Mouse (Mus musculus): Measurements from ENCODE around the gene Gm21541. TPM values are rescaled to one million over a fixed set of nuclear protein-coding genes. Genes with fewer than 3 reads are reported as not detected.
"Not testable (repeated sequence)": the region's sequence is repeated elsewhere in the genome, so short reads cannot be mapped to it uniquely, and the experiment has no call there.

Gene Gm21541
- 34.1 and 34.8 TPM in 2 replicates for polyA plus RNA-seq (2014; fragmentation: Nextera tagmentation; extraction: Ambion mirVana)

GRCm38 (mm10) chr4:41903310-41903709 lies at the start of gene Gm21541:
Gene Gm21541 (plus strand): TSS chr4:41903610.
- H3K36me3 ChIP-seq (ENCODE audit: insufficient read depth); H3K4me3 ChIP-seq (ENCODE audit: low read depth, low read length); H3K9ac ChIP-seq; H3K4me2 ChIP-seq; ATAC-seq (ENCODE audit: insufficient read depth); H3K27me3 ChIP-seq (ENCODE audit: insufficient read depth, low read length); H3K27ac ChIP-seq (ENCODE audit: low read depth); H3K9me3 ChIP-seq (ENCODE audit: low read depth, low read length); H3K4me1 ChIP-seq (ENCODE audit: insufficient read depth); DNase-seq: not testable (repeated sequence)
- no CpG with 5 or more reads among the region's 5 CpGs for WGBS

- H3K4me2 ChIP-seq; H3K36me3 ChIP-seq (ENCODE audit: insufficient read depth); H3K4me1 ChIP-seq (ENCODE audit: insufficient read depth); H3K4me3 ChIP-seq (ENCODE audit: low read depth, low read length); DNase-seq; H3K27ac ChIP-seq (ENCODE audit: low read depth); ATAC-seq (ENCODE audit: insufficient read depth); H3K27me3 ChIP-seq (ENCODE audit: insufficient read depth, low read length); H3K9ac ChIP-seq; H3K9me3 ChIP-seq (ENCODE audit: low read depth, low read length): not testable (repeated sequence)
- no CpG with 5 or more reads among the region's 8 CpGs for WGBS
Observed at GRCm38 (mm10) chr4:41941272-41941671, 37.9 kb downstream of the Gm21541 start, which contains the start of gene Gm20878. Gene Gm20878 (plus strand): TSS chr4:41941572.

Other genes starting within 250 kb of the Gm21541 start
- gene Cntfr, start 206.5 kb upstream of the Gm21541 start, polyA plus RNA-seq (2014; fragmentation: Nextera tagmentation; extraction: Ambion mirVana), result 8.2 and 9.6 TPM in 2 replicates
- 111 and 129 TPM in 2 replicates for gene Il11ra1, start 203.6 kb upstream of the Gm21541 start, polyA plus RNA-seq (2014; fragmentation: Nextera tagmentation; extraction: Ambion mirVana)
- 87.1 and 90.3 TPM in 2 replicates for gene Rpp25l, start 190.1 kb upstream of the Gm21541 start, polyA plus RNA-seq (2014; fragmentation: Nextera tagmentation; extraction: Ambion mirVana)
- 103 and 106 TPM in 2 replicates for gene Dctn3, start 180.4 kb upstream of the Gm21541 start, polyA plus RNA-seq (2014; fragmentation: Nextera tagmentation; extraction: Ambion mirVana)
- gene Arid3c, start 172.5 kb upstream of the Gm21541 start, polyA plus RNA-seq (2014; fragmentation: Nextera tagmentation; extraction: Ambion mirVana), result not detected in 2 replicates
- gene Galt, start 148.4 kb upstream of the Gm21541 start, polyA plus RNA-seq (2014; fragmentation: Nextera tagmentation; extraction: Ambion mirVana), result 25.6 and 26.9 TPM in 2 replicates
- gene Sigmar1, start 147.5 kb upstream of the Gm21541 start, polyA plus RNA-seq (2014; fragmentation: Nextera tagmentation; extraction: Ambion mirVana), result 82.5 and 94.6 TPM in 2 replicates
- 28.2 and 30.0 TPM in 2 replicates for gene Ccl27a, start 129.4 kb upstream of the Gm21541 start, polyA plus RNA-seq (2014; fragmentation: Nextera tagmentation; extraction: Ambion mirVana)
- 0.87 and 0.88 TPM in 2 replicates for gene Gm20878, start 38.0 kb downstream of the Gm21541 start, polyA plus RNA-seq (2014; fragmentation: Nextera tagmentation; extraction: Ambion mirVana)
- 0.11 TPM in 1 of 2 replicates, not detected in the other for gene Fam205a4, start 62.4 kb downstream of the Gm21541 start, polyA plus RNA-seq (2014; fragmentation: Nextera tagmentation; extraction: Ambion mirVana)
- not detected in 2 replicates for gene Gm21093, start 131.1 kb downstream of the Gm21541 start, polyA plus RNA-seq (2014; fragmentation: Nextera tagmentation; extraction: Ambion mirVana)
- not detected in 2 replicates for gene Gm3893, start 187.6 kb downstream of the Gm21541 start, polyA plus RNA-seq (2014; fragmentation: Nextera tagmentation; extraction: Ambion mirVana)
- gene Gm13304, start 211.2 kb downstream of the Gm21541 start, polyA plus RNA-seq (2014; fragmentation: Nextera tagmentation; extraction: Ambion mirVana), result 2.5 TPM in 1 of 2 replicates, not detected in the other
- gene Gm13306, start 249.8 kb downstream of the Gm21541 start, polyA plus RNA-seq (2014; fragmentation: Nextera tagmentation; extraction: Ambion mirVana), result not detected in 2 replicates

All from lung, embryonic 14.5 days (tissue).